Mouse (Mus musculus) C2C12 (cell line): ENCODE measurements around the gene Vmn2r85. TPM values are rescaled to one million over a fixed set of nuclear protein-coding genes. Genes with fewer than 3 reads are reported as not detected.

Source experiments
- H3K27me3 ChIP-seq: one replicate; pipeline ENCODE4 v1.6.1; 2011; ENCODE audit not compliant: control insufficient read depth, insufficient read depth, insufficient read length
- H3K36me3 ChIP-seq: one replicate; pipeline ENCODE4 v1.6.1; 2011; ENCODE audit not compliant: control insufficient read depth, insufficient read depth
- H3K4me3 ChIP-seq: one replicate; pipeline ENCODE4 v1.5.1; 2011; ENCODE audit warnings: mild to moderate bottlenecking, control low read depth; ENCODE audit not compliant: poor library complexity, insufficient read depth, severe bottlenecking
- H3K79me2 ChIP-seq: one replicate; pipeline ENCODE4 v1.6.1; 2011; ENCODE audit not compliant: control insufficient read depth, insufficient read depth
- H3K79me3 ChIP-seq: one replicate; pipeline ENCODE4 v1.6.1; 2011; ENCODE audit warnings: low read depth, control low read depth
- H3ac ChIP-seq: one replicate; pipeline ENCODE3; 2011; ENCODE audit warnings: low read depth; ENCODE audit not compliant: control insufficient read depth, insufficient read length
- CEBPB ChIP-seq: IDR thresholded peaks from one replicate; pipeline ENCODE4 v1.6.1; 2011; ENCODE audit warnings: low read depth, mild to moderate bottlenecking, control low read depth, moderate library complexity
- CTCF ChIP-seq: IDR thresholded peaks from one replicate; pipeline ENCODE4 v1.5.1; 2011; ENCODE audit not compliant: control insufficient read depth, insufficient read depth, insufficient read length
- FOSL1 ChIP-seq: IDR thresholded peaks from one replicate; pipeline ENCODE4 v1.8.0; 2011; ENCODE audit warnings: mild to moderate bottlenecking, low read length; ENCODE audit not compliant: poor library complexity, insufficient read depth, severe bottlenecking
- MAX ChIP-seq: IDR thresholded peaks from one replicate; pipeline ENCODE4 v1.6.1; 2011; ENCODE audit warnings: mild to moderate bottlenecking, control low read depth
- MYOD1 ChIP-seq: IDR thresholded peaks from one replicate; pipeline ENCODE4 v1.6.1; 2011; ENCODE audit warnings: low read depth; ENCODE audit not compliant: control insufficient read depth, insufficient read length
- MYOG ChIP-seq: IDR thresholded peaks from one replicate; pipeline ENCODE4 v1.6.1; 2011; ENCODE audit not compliant: control insufficient read depth, insufficient read length; ENCODE audit errors: extremely low read depth
- USF1 ChIP-seq: IDR thresholded peaks from one replicate; pipeline ENCODE4 v1.6.1; 2011; ENCODE audit warnings: low read depth, mild to moderate bottlenecking, control low read depth, moderate library complexity
- polyA plus RNA-seq: library from polyadenylated mRNA; unstranded; fragments of >200 nt; fragmentation: generic; extraction: Trizol; gene quantifications from one replicate; pipeline ENCODE4 v1.2.1, GENCODE M21; 2012; ENCODE audit warnings: missing spikeins

Vmn2r85 gene
- polyA plus RNA-seq, 1 experiment, result not detected

DNA sequence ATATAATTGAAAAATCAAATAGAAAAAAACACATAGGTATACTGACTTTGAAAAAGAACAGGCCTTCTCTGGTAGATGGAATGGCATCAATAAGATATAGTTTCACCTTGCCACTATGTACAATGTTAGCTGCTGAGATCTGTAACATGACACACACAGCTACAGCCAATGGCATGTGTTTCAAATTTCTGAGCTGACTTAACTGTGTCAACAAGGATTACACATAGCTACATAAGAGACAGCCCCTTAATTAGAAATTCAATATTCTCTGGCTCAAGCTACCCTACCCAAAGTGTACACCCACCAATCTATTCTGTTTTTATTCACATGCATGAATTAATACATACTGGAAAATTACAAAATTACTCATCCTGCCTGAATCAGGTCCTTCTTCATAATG is 61.1 kb downstream of the Vmn2r85 start:
- Histone ChIP-seq H3K79me3 (no peaks in the 10 kb centered on the region), H3K4me3 (no peak overlapping the region), H3K79me2 (no peaks in the 10 kb centered on the region), H3K36me3 (no peaks in the 10 kb centered on the region), H3K27me3 (no peaks in the 10 kb centered on the region), H3ac (no peak overlapping the region)
- TF ChIP-seq MYOD1 (no peak), CTCF (no peak), USF1 (no peak), MYOG (no peak), MAX (no peak), FOSL1 (no peak), CEBPB (no peak)

DNA sequence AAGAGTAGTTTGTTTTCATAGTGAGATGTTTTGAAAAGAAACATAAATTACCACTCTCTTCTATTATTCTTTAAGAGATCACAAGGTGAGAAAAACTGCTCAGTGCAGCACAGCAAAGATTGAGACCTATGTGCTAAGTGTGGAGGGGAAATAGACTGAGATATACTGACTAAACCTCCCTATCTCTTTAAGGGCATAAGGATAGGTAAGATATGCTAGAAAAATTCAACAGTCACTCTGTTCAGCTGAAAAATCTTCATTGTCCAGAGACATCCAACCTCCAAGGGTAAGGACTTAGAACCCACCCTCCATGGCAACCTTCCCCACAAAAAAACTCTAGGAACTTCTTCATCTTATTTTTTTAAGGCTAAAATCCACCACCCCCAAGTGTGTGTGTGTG is 64.7 kb downstream of the Vmn2r85 start:
- Histone ChIP-seq H3K27me3 (no peaks in the 10 kb centered on the region), H3K4me3 (no peak overlapping the region)

More for the DNA sequence above, 64.7 kb downstream of the Vmn2r85 start:
- Histone ChIP-seq H3ac (no peak overlapping the region), H3K79me3 (no peaks in the 10 kb centered on the region), H3K36me3 (no peaks in the 10 kb centered on the region), H3K79me2 (no peaks in the 10 kb centered on the region)
- no peak for TF ChIP-seq MYOG
- TF ChIP-seq FOSL1, result no peak
- no peak for TF ChIP-seq USF1
- TF ChIP-seq CTCF, result no peak
- no peak for TF ChIP-seq MYOD1
- no peak for TF ChIP-seq MAX
- TF ChIP-seq CEBPB, result no peak

Other genes with a start within 250 kb of the Vmn2r85 start
- not detected for gene Olfr826, start 245.5 kb downstream of the Vmn2r85 start, polyA plus RNA-seq
- gene Olfr827, start 215.3 kb downstream of the Vmn2r85 start, polyA plus RNA-seq, result not detected
- gene Neurod4, start 149.5 kb downstream of the Vmn2r85 start, polyA plus RNA-seq, result not detected
- not detected for gene Tespa1, start 106.8 kb downstream of the Vmn2r85 start, polyA plus RNA-seq
- not detected for gene Vmn2r84, start 35.4 kb downstream of the Vmn2r85 start, polyA plus RNA-seq
- gene Vmn2r86, start 26.3 kb upstream of the Vmn2r85 start, polyA plus RNA-seq, result not detected
- not detected for gene Vmn2r87, start 67.7 kb upstream of the Vmn2r85 start, polyA plus RNA-seq